Mouse (Mus musculus): ENCODE results near the gene Garnl3. TPM values are rescaled to one million over a fixed set of nuclear protein-coding genes. Genes with fewer than 3 reads are reported as not detected.

Gene Garnl3
- total and polyA plus RNA-seq, 3 experiments = 0.55 to 2.6 TPM; not detected in 1

GRCm38 (mm10) chr2:32982700-32983099 lies 148.8 kb downstream of the Garnl3 start:
- no peak for TF ChIP-seq CTCF (IDR thresholded peaks at IDR 0.05; ENCODE audit: low read depth, low read length)
- no peak for TF ChIP-seq GATA2 (IDR thresholded peaks at IDR 0.05; ENCODE audit: borderline replicate concordance, low read depth, low read length)
- no peak for TF ChIP-seq GATA1 (IDR thresholded peaks at IDR 0.05; ENCODE audit: borderline replicate concordance, low read length)
- peaks cover 24% of the 10 kb centered on the region for H3K27me3 ChIP-seq (ENCODE audit: insufficient read depth, low read length)

GRCm38 (mm10) chr2:32981725-32982271 lies 149.7 kb downstream of the Garnl3 start, which contains the start of gene Slc2a8:
Gene Slc2a8 (minus strand): TSS chr2:32982083.
- H3K4me3 ChIP-seq (ENCODE audit: low read depth, low read length) = peak within 1 kb of the TSS; percentile 81
- ATAC-seq (ENCODE audit: extremely low read depth, insufficient number of reproducible peaks, low FRiP score, poor library complexity, severe bottlenecking) (peak; percentile 98), DNase-seq (ENCODE audit: low spot score) (peak; percentile 99)
- H3K27me3 ChIP-seq (ENCODE audit: insufficient read depth, low read length) = peaks cover 19% of the 10 kb centered on the region
- peaks cover 25% of the 10 kb centered on the region for H3K36me3 ChIP-seq (replicated peaks)
- TF ChIP-seq TAL1 (conservative IDR thresholded peaks at IDR 0.05; ENCODE audit: low read depth, low read length) = no peak
- TF ChIP-seq CTCF (IDR thresholded peaks at IDR 0.05; ENCODE audit: low read depth, low read length) = no peak
- no peak for TF ChIP-seq GATA1 (IDR thresholded peaks at IDR 0.05; ENCODE audit: borderline replicate concordance, low read length)
- TF ChIP-seq POLR2AphosphoS5 (IDR thresholded peaks at IDR 0.05; ENCODE audit: insufficient replicate concordance, low read depth, low read length) = no peak
- no peak for TF ChIP-seq GATA2 (IDR thresholded peaks at IDR 0.05; ENCODE audit: borderline replicate concordance, low read depth, low read length)
- H3K9me3 ChIP-seq (replicated peaks) = no peaks in the 10 kb centered on the region
- peaks cover 51% of the 10 kb centered on the region for H3K4me1 ChIP-seq (ENCODE audit: insufficient read depth, low read depth, low read length)

More at GRCm38 (mm10) chr2:32982700-32983099, 148.8 kb downstream of the Garnl3 start:
- ATAC-seq (ENCODE audit: extremely low read depth, insufficient number of reproducible peaks, low FRiP score, poor library complexity, severe bottlenecking) (no peak), DNase-seq (ENCODE audit: low spot score) (no peak)
- H3K36me3 ChIP-seq (replicated peaks) = peaks cover 18% of the 10 kb centered on the region
- H3K4me3 ChIP-seq (ENCODE audit: low read depth, low read length) = peak overlapping the region; percentile 28; the same call in 1 of the 2 replicates
- H3K9me3 ChIP-seq (replicated peaks) = no peaks in the 10 kb centered on the region
- peaks cover 45% of the 10 kb centered on the region for H3K4me1 ChIP-seq (ENCODE audit: insufficient read depth, low read depth, low read length)

- no peaks in the 10 kb centered on the region for H3K9me3 ChIP-seq (replicated peaks)
- H3K36me3 ChIP-seq (replicated peaks) = peaks cover 31% of the 10 kb centered on the region
- peak; percentile 47 for DNase-seq (ENCODE audit: low spot score)
- H3K27me3 ChIP-seq (ENCODE audit: insufficient read depth, low read length) = peaks cover 13% of the 10 kb centered on the region
- H3K4me1 ChIP-seq (ENCODE audit: insufficient read depth, low read depth, low read length) = peaks cover 53% of the 10 kb centered on the region
- ATAC-seq (ENCODE audit: extremely low read depth, insufficient number of reproducible peaks, low FRiP score, poor library complexity, severe bottlenecking) = no peak
- TF ChIP-seq POLR2AphosphoS5 (IDR thresholded peaks at IDR 0.05; ENCODE audit: insufficient replicate concordance, low read depth, low read length) (no peak), GATA1 (IDR thresholded peaks at IDR 0.05; ENCODE audit: borderline replicate concordance, low read length) (no peak), GATA2 (IDR thresholded peaks at IDR 0.05; ENCODE audit: borderline replicate concordance, low read depth, low read length) (no peak), CTCF (IDR thresholded peaks at IDR 0.05; ENCODE audit: low read depth, low read length) (no peak), TAL1 (conservative IDR thresholded peaks at IDR 0.05; ENCODE audit: low read depth, low read length) (no peak)
- H3K4me3 ChIP-seq (ENCODE audit: low read depth, low read length) = peak overlapping the region; percentile 81
Observed at GRCm38 (mm10) chr2:32981281-32981680, 150.2 kb downstream of the Garnl3 start.

- Histone ChIP-seq H3K36me3 (replicated peaks) (peaks cover 47% of the 10 kb centered on the region), H3K9me3 (replicated peaks) (no peaks in the 10 kb centered on the region), H3K27me3 (ENCODE audit: insufficient read depth, low read length) (peaks cover 4% of the 10 kb centered on the region; the same call in 1 of the 2 replicates), H3K4me1 (ENCODE audit: insufficient read depth, low read depth, low read length) (peaks cover 53% of the 10 kb centered on the region), H3K4me3 (ENCODE audit: low read depth, low read length) (no peak overlapping the region)
- ATAC-seq (ENCODE audit: extremely low read depth, insufficient number of reproducible peaks, low FRiP score, poor library complexity, severe bottlenecking) = no peak
- no peak for DNase-seq (ENCODE audit: low spot score)
- TF ChIP-seq TAL1 (conservative IDR thresholded peaks at IDR 0.05; ENCODE audit: low read depth, low read length) (no peak), GATA2 (IDR thresholded peaks at IDR 0.05; ENCODE audit: borderline replicate concordance, low read depth, low read length) (no peak), GATA1 (IDR thresholded peaks at IDR 0.05; ENCODE audit: borderline replicate concordance, low read length) (no peak)
Observed at GRCm38 (mm10) chr2:32979675-32980074, 151.8 kb downstream of the Garnl3 start.

- Histone ChIP-seq H3K4me3 (ENCODE audit: low read depth, low read length) (no peak overlapping the region; the same call in 1 of the 2 replicates), H3K4me1 (ENCODE audit: insufficient read depth, low read depth, low read length) (peaks cover 53% of the 10 kb centered on the region), H3K27me3 (ENCODE audit: insufficient read depth, low read length) (peaks cover 3% of the 10 kb centered on the region; the same call in 1 of the 2 replicates), H3K9me3 (replicated peaks) (no peaks in the 10 kb centered on the region), H3K36me3 (replicated peaks) (peaks cover 57% of the 10 kb centered on the region)
- no peak for DNase-seq (ENCODE audit: low spot score)
- ATAC-seq (ENCODE audit: extremely low read depth, insufficient number of reproducible peaks, low FRiP score, poor library complexity, severe bottlenecking) = no peak
- TF ChIP-seq POLR2AphosphoS5 (IDR thresholded peaks at IDR 0.05; ENCODE audit: insufficient replicate concordance, low read depth, low read length) (no peak), GATA1 (IDR thresholded peaks at IDR 0.05; ENCODE audit: borderline replicate concordance, low read length) (no peak), CTCF (IDR thresholded peaks at IDR 0.05; ENCODE audit: low read depth, low read length) (no peak), GATA2 (IDR thresholded peaks at IDR 0.05; ENCODE audit: borderline replicate concordance, low read depth, low read length) (no peak), TAL1 (conservative IDR thresholded peaks at IDR 0.05; ENCODE audit: low read depth, low read length) (no peak)
Observed at GRCm38 (mm10) chr2:32978675-32979074, 152.8 kb downstream of the Garnl3 start.

GRCm38 (mm10) chr2:32977114-32977513 lies 154.3 kb downstream of the Garnl3 start:
- DNase-seq (ENCODE audit: low spot score) (no peak), ATAC-seq (ENCODE audit: extremely low read depth, insufficient number of reproducible peaks, low FRiP score, poor library complexity, severe bottlenecking) (no peak)
- Histone ChIP-seq H3K4me1 (ENCODE audit: insufficient read depth, low read depth, low read length) (peaks cover 45% of the 10 kb centered on the region), H3K4me3 (ENCODE audit: low read depth, low read length) (no peak overlapping the region), H3K27me3 (ENCODE audit: insufficient read depth, low read length) (no peaks in the 10 kb centered on the region), H3K36me3 (replicated peaks) (peaks cover 70% of the 10 kb centered on the region), H3K9me3 (replicated peaks) (no peaks in the 10 kb centered on the region)
- no peak for TF ChIP-seq GATA1 (IDR thresholded peaks at IDR 0.05; ENCODE audit: borderline replicate concordance, low read length)
- no peak for TF ChIP-seq CTCF (IDR thresholded peaks at IDR 0.05; ENCODE audit: low read depth, low read length)
- no peak for TF ChIP-seq POLR2AphosphoS5 (IDR thresholded peaks at IDR 0.05; ENCODE audit: insufficient replicate concordance, low read depth, low read length)
- TF ChIP-seq GATA2 (IDR thresholded peaks at IDR 0.05; ENCODE audit: borderline replicate concordance, low read depth, low read length) = no peak
- no peak for TF ChIP-seq TAL1 (conservative IDR thresholded peaks at IDR 0.05; ENCODE audit: low read depth, low read length)
